Mouse (Mus musculus): ENCODE measurements around the gene Capg. TPM values are rescaled to one million over a fixed set of nuclear protein-coding genes. Genes with fewer than 3 reads are reported as not detected.

Gene Capg
- polyA plus RNA-seq, 1 experiment from 2014 or later: 8.0 TPM

- H3K4me3 ChIP-seq: no peak overlapping the region
- H3K36me3 ChIP-seq: no peaks in the 10 kb centered on the region
- ATAC-seq (ENCODE audit: low FRiP score, low read depth): peak; percentile 55
- 41% methylated on average over 9 of the region's 9 CpGs for WGBS
- no peak overlapping the region for H3K27ac ChIP-seq (replicated peaks)
- H3K27me3 ChIP-seq: no peaks in the 10 kb centered on the region
- no peak overlapping the region for H3K9ac ChIP-seq
- no peak overlapping the region for H3K4me2 ChIP-seq
- H3K4me1 ChIP-seq (replicated peaks): peaks cover 27% of the 10 kb centered on the region
- H3K9me3 ChIP-seq: no peaks in the 10 kb centered on the region
Observed at GRCm38 (mm10) chr6:72534035-72534809, 10.0 kb upstream of the Capg start.

GRCm38 (mm10) chr6:72535165-72535564 lies 9.0 kb upstream of the Capg start:
- H3K9me3 ChIP-seq: no peaks in the 10 kb centered on the region
- WGBS: 4% methylated on average over 9 of the region's 9 CpGs
- H3K9ac ChIP-seq: 0 out of 2 replicates have a peak overlapping the region, but pooled peaks have one; percentile 19
- peak overlapping the region; percentile 67 for H3K27ac ChIP-seq (replicated peaks)
- H3K4me3 ChIP-seq: peak overlapping the region; percentile 18; the same call in 1 of the 2 replicates
- H3K4me2 ChIP-seq: peak overlapping the region; percentile 50
- no peaks in the 10 kb centered on the region for H3K36me3 ChIP-seq
- no peaks in the 10 kb centered on the region for H3K27me3 ChIP-seq
- peaks cover 27% of the 10 kb centered on the region for H3K4me1 ChIP-seq (replicated peaks)
- no peak for ATAC-seq (ENCODE audit: low FRiP score, low read depth)

GRCm38 (mm10) chr6:72537998-72538500 lies 6.1 kb upstream of the Capg start:
- ATAC-seq (ENCODE audit: low FRiP score, low read depth): 0 out of 2 replicates have a peak, but pooled peaks have one; percentile 0
- Histone ChIP-seq H3K27ac (replicated peaks) (peak overlapping the region; percentile 71; the same call in 1 of the 2 replicates), H3K27me3 (no peaks in the 10 kb centered on the region), H3K9ac (peak overlapping the region; percentile 55), H3K4me1 (replicated peaks) (peaks cover 20% of the 10 kb centered on the region), H3K9me3 (no peaks in the 10 kb centered on the region), H3K36me3 (no peaks in the 10 kb centered on the region), H3K4me2 (peak overlapping the region; percentile 73), H3K4me3 (peak overlapping the region; percentile 47)
- WGBS: 61% methylated on average over 10 of the region's 10 CpGs

- H3K9ac ChIP-seq: peak overlapping the region; percentile 55
- WGBS: under 1% methylated on average over 16 of the region's 16 CpGs
Observed at GRCm38 (mm10) chr6:72538562-72539031, 5.6 kb upstream of the Capg start.

GRCm38 (mm10) chr6:72543265-72543850 lies 833 bp upstream of the Capg start:
- peaks cover 13% of the 10 kb centered on the region for H3K4me1 ChIP-seq (replicated peaks)
- H3K27ac ChIP-seq (replicated peaks): no peak overlapping the region
- no peak overlapping the region for H3K4me3 ChIP-seq
- no peak overlapping the region for H3K9ac ChIP-seq
- WGBS: 68% methylated on average over 12 of the region's 12 CpGs
- no peaks in the 10 kb centered on the region for H3K36me3 ChIP-seq
- no peak for ATAC-seq (ENCODE audit: low FRiP score, low read depth)
- no peaks in the 10 kb centered on the region for H3K9me3 ChIP-seq
- no peak overlapping the region for H3K4me2 ChIP-seq
- no peaks in the 10 kb centered on the region; the same call in 1 of the 2 replicates for H3K27me3 ChIP-seq

More at GRCm38 (mm10) chr6:72538562-72539031, 5.6 kb upstream of the Capg start:
- Histone ChIP-seq H3K4me1 (replicated peaks) (peaks cover 20% of the 10 kb centered on the region), H3K4me3 (peak overlapping the region; percentile 47), H3K4me2 (peak overlapping the region; percentile 73), H3K9me3 (no peaks in the 10 kb centered on the region), H3K27me3 (no peaks in the 10 kb centered on the region), H3K36me3 (no peaks in the 10 kb centered on the region), H3K27ac (replicated peaks) (peak overlapping the region; percentile 71; the same call in 1 of the 2 replicates)
- peak; percentile 96 for ATAC-seq (ENCODE audit: low FRiP score, low read depth)

- ATAC-seq (ENCODE audit: low FRiP score, low read depth): no peak
- H3K4me1 ChIP-seq (replicated peaks): peaks cover 8% of the 10 kb centered on the region; the same call in 1 of the 2 replicates
- H3K4me3 ChIP-seq: no peak overlapping the region
- H3K9me3 ChIP-seq: no peaks in the 10 kb centered on the region
- H3K9ac ChIP-seq: no peak overlapping the region
- no peaks in the 10 kb centered on the region for H3K36me3 ChIP-seq
- no peak overlapping the region for H3K4me2 ChIP-seq
- WGBS: 50% methylated on average over 7 of the region's 7 CpGs
- H3K27me3 ChIP-seq: no peaks in the 10 kb centered on the region; the same call in 1 of the 2 replicates
- H3K27ac ChIP-seq (replicated peaks): no peak overlapping the region
Observed at GRCm38 (mm10) chr6:72545377-72545776, 1.2 kb downstream of the Capg start.

- H3K27ac ChIP-seq (replicated peaks): no peak overlapping the region
- no peaks in the 10 kb centered on the region for H3K9me3 ChIP-seq
- peaks cover 8% of the 10 kb centered on the region for H3K4me1 ChIP-seq (replicated peaks)
- H3K4me2 ChIP-seq: no peak overlapping the region
- no peak overlapping the region for H3K9ac ChIP-seq
- 96% methylated on average over 2 of the region's 2 CpGs for WGBS
- no peak for ATAC-seq (ENCODE audit: low FRiP score, low read depth)
- no peaks in the 10 kb centered on the region; the same call in 1 of the 2 replicates for H3K27me3 ChIP-seq
- no peaks in the 10 kb centered on the region for H3K36me3 ChIP-seq
- H3K4me3 ChIP-seq: no peak overlapping the region
Observed at GRCm38 (mm10) chr6:72547121-72547520, 2.9 kb downstream of the Capg start.

GRCm38 (mm10) chr6:72547862-72548261 lies 3.7 kb downstream of the Capg start:
- Histone ChIP-seq H3K4me3 (no peak overlapping the region), H3K4me2 (no peak overlapping the region), H3K27me3 (no peaks in the 10 kb centered on the region; the same call in 1 of the 2 replicates), H3K9me3 (no peaks in the 10 kb centered on the region), H3K36me3 (no peaks in the 10 kb centered on the region), H3K9ac (no peak overlapping the region), H3K4me1 (replicated peaks) (peaks cover 15% of the 10 kb centered on the region), H3K27ac (replicated peaks) (no peak overlapping the region)
- 96% methylated on average over 3 of the region's 3 CpGs for WGBS
- ATAC-seq (ENCODE audit: low FRiP score, low read depth): no peak

- no peak for ATAC-seq (ENCODE audit: low FRiP score, low read depth)
- Histone ChIP-seq H3K27me3 (no peaks in the 10 kb centered on the region; the same call in 1 of the 2 replicates), H3K9ac (no peak overlapping the region), H3K36me3 (no peaks in the 10 kb centered on the region), H3K4me3 (no peak overlapping the region), H3K27ac (replicated peaks) (no peak overlapping the region), H3K4me2 (no peak overlapping the region), H3K4me1 (replicated peaks) (peaks cover 25% of the 10 kb centered on the region), H3K9me3 (no peaks in the 10 kb centered on the region)
- 73% methylated on average over 9 of the region's 9 CpGs for WGBS
Observed at GRCm38 (mm10) chr6:72549041-72549580, 4.9 kb downstream of the Capg start.

- WGBS: 71% methylated on average over 6 of the region's 6 CpGs
- H3K9me3 ChIP-seq: no peaks in the 10 kb centered on the region
- H3K4me1 ChIP-seq (replicated peaks): peaks cover 18% of the 10 kb centered on the region
- no peak for ATAC-seq (ENCODE audit: low FRiP score, low read depth)
- H3K27me3 ChIP-seq: no peaks in the 10 kb centered on the region
- H3K36me3 ChIP-seq: no peaks in the 10 kb centered on the region
- H3K4me3 ChIP-seq: no peak overlapping the region
- no peak overlapping the region for H3K27ac ChIP-seq (replicated peaks)
- no peak overlapping the region for H3K9ac ChIP-seq
- no peak overlapping the region for H3K4me2 ChIP-seq
Observed at GRCm38 (mm10) chr6:72550025-72550424, 5.8 kb downstream of the Capg start.

- 83% methylated on average over 10 of the region's 10 CpGs for WGBS
- peaks cover 18% of the 10 kb centered on the region for H3K4me1 ChIP-seq (replicated peaks)
- no peak overlapping the region for H3K4me2 ChIP-seq
Observed at GRCm38 (mm10) chr6:72550503-72551100, 6.4 kb downstream of the Capg start.

More at GRCm38 (mm10) chr6:72550503-72551100, 6.4 kb downstream of the Capg start:
- H3K4me3 ChIP-seq: no peak overlapping the region
- H3K9ac ChIP-seq: no peak overlapping the region
- H3K36me3 ChIP-seq: no peaks in the 10 kb centered on the region
- no peak for ATAC-seq (ENCODE audit: low FRiP score, low read depth)
- H3K9me3 ChIP-seq: no peaks in the 10 kb centered on the region
- no peaks in the 10 kb centered on the region for H3K27me3 ChIP-seq
- H3K27ac ChIP-seq (replicated peaks): no peak overlapping the region

Measured in hindbrain, embryonic 15.5 days (tissue).